Mouse (Mus musculus) central nervous system, embryonic 14 days (tissue): ENCODE results near the gene Spata19. TPM values are rescaled to one million over a fixed set of nuclear protein-coding genes. Genes with fewer than 3 reads are reported as not detected.

Source experiments
- polyA plus RNA-seq: library from polyadenylated mRNA; depleted of rRNA; stranded (reverse); fragments of >200 nt; gene quantifications from 2 replicates; pipeline ENCODE4 v1.2.3, GENCODE M21; 2012; rRNA removed

Spata19 gene
- 0.26 and 0.38 TPM in 2 replicates for polyA plus RNA-seq

GRCm38 (mm10) chr9:27396500-27396899 lies at the start of gene Spata19:
Gene Spata19, plus strand, starts transcription at chr9:27396800.

Other genes starting within 250 kb of the Spata19 start
- 69.5 and 69.7 TPM in 2 replicates for gene Jam3, start 241.4 kb upstream of the Spata19 start, polyA plus RNA-seq
- 6.2 and 7.2 TPM in 2 replicates for gene Igsf9b, start 97.6 kb upstream of the Spata19 start, polyA plus RNA-seq